ENCODE assay signal across 15 mouse cellular contexts in genomic region chr3:20197878-20198277, GRCm38 (mm10). TPM values are rescaled to one million over a fixed set of nuclear protein-coding genes. Genes with fewer than 3 reads are reported as not detected.
A peak's percentile ranks its signal among the peaks of the same experiment; 100 is the strongest.
DNase-seq lines count a peak whose midpoint lies in the region; ATAC-seq lines count a peak whose summit lies in the region.
"Had no signal": no experiment of that assay in that cellular context is flagged by ENCODE, and none has a peak within 500 bp of the region (broad histone marks: within the 10 kb centered on the region; RNA-seq: fewer than 3 reads in every experiment).

No protein-coding gene starts in this region.

- ATAC-seq in heart, embryonic 16.5 days (replicated peaks; ENCODE audit: extremely low read depth, insufficient read depth, low FRiP score) = no peak
- ATAC-seq in megakaryocyte-erythroid progenitor cell, adult 5-6 weeks (replicated peaks; ENCODE audit: low FRiP score, low TSS enrichment, poor library complexity, severe bottlenecking) = peak; percentile 51
- ATAC-seq in kidney, embryonic 15.5 days (replicated peaks; ENCODE audit: low FRiP score) = no peak

- H3K4me1 ChIP-seq in heart, embryonic 16.5 days (ENCODE audit: control insufficient read depth, insufficient read depth, low read length) = peaks cover 7% of the 10 kb centered on the region
- H3K4me1 ChIP-seq in kidney, embryonic 15.5 days = no peaks in the 10 kb centered on the region
- H3K4me1 ChIP-seq: liver, embryonic 13.5 days; midbrain, embryonic 12.5 days had no signal

- H3K36me3 ChIP-seq in heart, embryonic 16.5 days (ENCODE audit: control insufficient read depth, insufficient read depth) = no peaks in the 10 kb centered on the region
- H3K36me3 ChIP-seq in kidney, embryonic 15.5 days = no peaks in the 10 kb centered on the region
- H3K36me3 ChIP-seq: liver, embryonic 13.5 days; midbrain, embryonic 12.5 days had no signal

- WGBS in heart, embryonic 16.5 days = 35% methylated on average over 10 of the region's 10 CpGs
- WGBS in kidney, embryonic 15.5 days = 75% methylated on average over 10 of the region's 10 CpGs

- no peak overlapping the region for H3K4me3 ChIP-seq in heart, embryonic 16.5 days (ENCODE audit: low read length)
- no peak overlapping the region for H3K4me3 ChIP-seq in kidney, embryonic 15.5 days (replicated peaks)
- H3K4me3 ChIP-seq: liver, embryonic 13.5 days; midbrain, embryonic 12.5 days had no signal

- H3K9ac ChIP-seq in heart, embryonic 16.5 days (ENCODE audit: low read length) = peak overlapping the region; percentile 9; the same call in 1 of the 2 replicates
- H3K9ac ChIP-seq in kidney, embryonic 15.5 days = no peak overlapping the region
- H3K9ac ChIP-seq: liver, embryonic 13.5 days; midbrain, embryonic 12.5 days had no signal

- no peaks in the 10 kb centered on the region for H3K9me3 ChIP-seq in heart, embryonic 16.5 days (replicated peaks; ENCODE audit: control insufficient read depth, low read length)
- H3K9me3 ChIP-seq in kidney, embryonic 15.5 days (replicated peaks) = no peaks in the 10 kb centered on the region
- H3K9me3 ChIP-seq: liver, embryonic 13.5 days; midbrain, embryonic 12.5 days had no signal

- 0 out of 2 replicates have a peak overlapping the region, but pooled peaks have one; percentile 23 for H3K27ac ChIP-seq in heart, embryonic 16.5 days (ENCODE audit: low read length)
- no peak overlapping the region for H3K27ac ChIP-seq in kidney, embryonic 15.5 days
- H3K27ac ChIP-seq: liver, embryonic 13.5 days; midbrain, embryonic 12.5 days had no signal

- DNase-seq in kidney, adult 11 months = peak; percentile 2
- DNase-seq in kidney, adult 18-20 months = no peak
- DNase-seq in adrenal gland, postnatal 36 days = peak; percentile 36 to 62
- DNase-seq in layer of hippocampus, adult 9-11 months = no peak
- DNase-seq in cerebellum, adult 8-10 months = no peak
- DNase-seq: cerebellum, postnatal 14 days; gastrocnemius, postnatal 36 days; kidney, postnatal 4 days; liver, embryonic 13.5 days; retina, postnatal 1 day had no signal

- H3K27me3 ChIP-seq in heart, embryonic 16.5 days (ENCODE audit: control insufficient read depth, insufficient read depth, low read length) = no peaks in the 10 kb centered on the region
- no peaks in the 10 kb centered on the region for H3K27me3 ChIP-seq in kidney, embryonic 15.5 days
- H3K27me3 ChIP-seq: liver, embryonic 13.5 days; midbrain, embryonic 12.5 days had no signal

- peak overlapping the region; percentile 42; the same call in 1 of the 2 replicates for H3K4me2 ChIP-seq in heart, embryonic 16.5 days (ENCODE audit: low read depth, low read length)
- no peak overlapping the region for H3K4me2 ChIP-seq in kidney, embryonic 15.5 days
- H3K4me2 ChIP-seq: liver, embryonic 13.5 days; midbrain, embryonic 12.5 days had no signal

RNA-seq across cellular contexts. Expression of gene Gyg, which starts 42.8 kb away (rescaled TPM):
- 100 to 1,000 TPM in 1 of 2 experiments, 10 to 100 TPM in 1; 81.2 to 140 TPM for total RNA-seq in adrenal gland, postnatal 36 days (2021)
- polyA plus RNA-seq in heart, embryonic 16.5 days (2015; fragmentation: Nextera tagmentation; extraction: Ambion mirVana) = 457 and 496 TPM in 2 replicates
- total RNA-seq in megakaryocyte-erythroid progenitor cell, adult 5-6 weeks (2014; fragmentation: Nextera tagmentation) = 45.3 and 59.7 TPM in 2 replicates
- total RNA-seq in megakaryocyte-erythroid progenitor cell, adult 5-6 weeks (2017) = 19.5 and 26.3 TPM in 2 replicates
- polyA plus RNA-seq in kidney, embryonic 15.5 days (2015; fragmentation: Nextera tagmentation; extraction: Ambion mirVana) = 39.0 and 39.9 TPM in 2 replicates

RNA-seq across cellular contexts. Expression of gene Cpa3, which starts 44.1 kb away (rescaled TPM):
- total RNA-seq in adrenal gland, postnatal 36 days (2021) = 1 to 10 TPM; 2.7 to 3.0 TPM
- 11.1 and 12.9 TPM in 2 replicates for polyA plus RNA-seq in heart, embryonic 16.5 days (2015; fragmentation: Nextera tagmentation; extraction: Ambion mirVana)
- 6.0 and 7.8 TPM in 2 replicates for total RNA-seq in megakaryocyte-erythroid progenitor cell, adult 5-6 weeks (2014; fragmentation: Nextera tagmentation)
- total RNA-seq in megakaryocyte-erythroid progenitor cell, adult 5-6 weeks (2017) = 7.1 and 25.5 TPM in 2 replicates
- 3.2 and 5.0 TPM in 2 replicates for polyA plus RNA-seq in kidney, embryonic 15.5 days (2015; fragmentation: Nextera tagmentation; extraction: Ambion mirVana)
- polyA plus RNA-seq: C2C12 had no signal

Comparison
In these comparisons a context has a peak if more than half of its experiments do, and no peak if none do; other contexts are left out.
1. DNase-seq: peak in kidney, adult 11 months (single experiment) and adrenal gland, postnatal 36 days (2 of 2); none in kidney, adult 18-20 months (single experiment), layer of hippocampus, adult 9-11 months (single experiment) and cerebellum, adult 8-10 months (single experiment).